ENCODE assay signal across 8 mouse cellular contexts in the genomic region with DNA sequence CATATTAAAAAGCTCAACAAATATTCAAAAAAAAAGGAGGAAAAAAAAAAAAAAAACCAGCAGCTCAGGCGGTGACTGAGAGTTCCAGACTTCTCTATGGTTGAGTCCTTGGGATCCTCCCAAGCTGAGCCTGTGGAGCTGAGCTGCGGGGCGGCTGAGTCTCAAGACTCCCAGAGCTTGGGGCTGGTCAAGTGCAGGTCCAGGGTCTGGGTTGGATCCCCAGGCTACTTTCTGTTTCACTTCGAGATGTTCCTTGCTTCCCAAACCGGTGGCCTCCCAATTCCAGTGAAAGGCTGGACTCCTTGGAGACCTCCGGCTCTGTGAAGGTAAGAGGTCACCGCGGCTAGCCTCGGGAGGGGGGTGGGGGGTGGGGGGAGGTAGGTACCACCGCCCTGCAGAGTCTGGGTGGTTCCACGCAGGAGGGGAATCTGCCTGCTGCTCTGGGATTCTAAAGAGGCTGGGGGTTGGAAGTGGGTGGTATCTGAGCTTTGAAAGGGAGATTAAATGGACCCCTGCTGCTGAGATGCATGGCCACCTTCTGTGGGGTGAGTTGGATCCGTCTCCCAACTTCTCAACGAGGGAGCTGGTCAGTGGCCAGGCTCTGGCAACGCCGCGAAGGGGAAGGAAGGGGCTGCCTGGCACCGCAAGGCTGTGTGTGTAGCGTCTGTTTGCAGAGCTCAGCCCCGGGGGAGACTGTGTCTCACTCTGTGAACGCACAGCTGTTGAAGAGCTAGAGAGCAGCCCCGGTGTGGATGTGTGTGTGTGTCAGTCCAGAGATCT.
A peak's percentile ranks its signal among the peaks of the same experiment; 100 is the strongest.
DNase-seq lines count a peak whose midpoint lies in the region; ATAC-seq and TF ChIP-seq lines count a peak whose summit lies in the region.

No protein-coding gene starts in this region.

- peak overlapping the region; percentile 33 for H3K4me3 ChIP-seq in forebrain, embryonic 15.5 days
- H3K4me3 ChIP-seq in liver, embryonic 16.5 days (ENCODE audit: low read depth, low read length): peak overlapping the region; percentile 41
- H3K4me3 ChIP-seq in neural tube, embryonic 13.5 days: peak overlapping the region; percentile 29
- H3K4me3 ChIP-seq in testis, adult 2 months (ENCODE audit: control insufficient read depth, low read depth, low read length): peak overlapping the region; percentile 74

- no peaks in the 10 kb centered on the region for H3K9me3 ChIP-seq in forebrain, embryonic 15.5 days
- no peaks in the 10 kb centered on the region for H3K9me3 ChIP-seq in liver, embryonic 16.5 days (replicated peaks; ENCODE audit: control insufficient read depth, low read length)
- H3K9me3 ChIP-seq in neural tube, embryonic 13.5 days: no peaks in the 10 kb centered on the region

- no peak for TF ChIP-seq POLR2A in testis, adult 2 months (IDR thresholded peaks at IDR 0.05; ENCODE audit: control insufficient read depth, low read depth, low read length)

- ATAC-seq in forebrain, embryonic 15.5 days (replicated peaks): peak; percentile 79; the same call in 1 of the 2 replicates
- ATAC-seq in liver, embryonic 16.5 days (ENCODE audit: low read depth): no peak
- ATAC-seq in neural tube, embryonic 13.5 days (ENCODE audit: low read depth): peak; percentile 79

- DNase-seq in 3T3-L1 (ENCODE audit: low read depth, low spot score): peak; percentile 82
- DNase-seq in cerebellum, adult 11-12 months: peak; percentile 34
- peak; percentile 37 for DNase-seq in heart, postnatal 25 days (ENCODE audit: low spot score)
- peak; percentile 65 for DNase-seq in layer of hippocampus, adult 11-12 months (ENCODE audit: low spot score)

- no peaks in the 10 kb centered on the region for H3K36me3 ChIP-seq in forebrain, embryonic 15.5 days
- H3K36me3 ChIP-seq in liver, embryonic 16.5 days (ENCODE audit: control insufficient read depth, insufficient read depth): no peaks in the 10 kb centered on the region
- H3K36me3 ChIP-seq in neural tube, embryonic 13.5 days: no peaks in the 10 kb centered on the region
- H3K36me3 ChIP-seq in testis, adult 2 months (ENCODE audit: control insufficient read depth, insufficient read depth, low read length): no peaks in the 10 kb centered on the region

- 2% methylated on average over 21 of the region's 21 CpGs for WGBS in forebrain, embryonic 15.5 days
- WGBS in liver, embryonic 16.5 days (ENCODE audit: insufficient replicate concordance): 5% methylated on average over 21 of the region's 21 CpGs
- WGBS in neural tube, embryonic 13.5 days: 6% methylated on average over 21 of the region's 21 CpGs

- intact Hi-C loops in heart, postnatal 25 days (cut with DNase I): no loop called here

- H3K27ac ChIP-seq in forebrain, embryonic 15.5 days (replicated peaks): no peak overlapping the region
- no peak overlapping the region for H3K27ac ChIP-seq in liver, embryonic 16.5 days (ENCODE audit: low read length)
- H3K27ac ChIP-seq in neural tube, embryonic 13.5 days (replicated peaks): no peak overlapping the region
- no peak overlapping the region for H3K27ac ChIP-seq in testis, adult 2 months (ENCODE audit: control insufficient read depth, insufficient read depth, low read depth, low read length)

- H3K27me3 ChIP-seq in forebrain, embryonic 15.5 days: no peaks in the 10 kb centered on the region
- no peaks in the 10 kb centered on the region for H3K27me3 ChIP-seq in liver, embryonic 16.5 days (ENCODE audit: control insufficient read depth, insufficient read depth, low read depth, low read length)
- no peaks in the 10 kb centered on the region for H3K27me3 ChIP-seq in neural tube, embryonic 13.5 days
- H3K27me3 ChIP-seq in testis, adult 2 months (ENCODE audit: control insufficient read depth, insufficient read depth, low read length): no peaks in the 10 kb centered on the region

- H3K9ac ChIP-seq in forebrain, embryonic 15.5 days (replicated peaks): peak overlapping the region; percentile 35; the same call in 1 of the 2 replicates
- peak overlapping the region; percentile 12; the same call in 1 of the 2 replicates for H3K9ac ChIP-seq in liver, embryonic 16.5 days (ENCODE audit: low read depth, low read length)
- H3K9ac ChIP-seq in neural tube, embryonic 13.5 days: peak overlapping the region; percentile 58

- H3K4me1 ChIP-seq in forebrain, embryonic 15.5 days: peaks cover 15% of the 10 kb centered on the region
- no peaks in the 10 kb centered on the region for H3K4me1 ChIP-seq in liver, embryonic 16.5 days (ENCODE audit: control insufficient read depth, low read depth, low read length)
- peaks cover 18% of the 10 kb centered on the region for H3K4me1 ChIP-seq in neural tube, embryonic 13.5 days (replicated peaks)
- H3K4me1 ChIP-seq in testis, adult 2 months (ENCODE audit: control insufficient read depth, insufficient read depth, low read length): peaks cover 6% of the 10 kb centered on the region

- no peak for TF ChIP-seq CTCF in testis, adult 2 months (IDR thresholded peaks at IDR 0.05; ENCODE audit: control insufficient read depth, insufficient read depth, insufficient replicate concordance, low read depth, low read length)

- H3K4me2 ChIP-seq in forebrain, embryonic 15.5 days (replicated peaks): peak overlapping the region; percentile 48
- H3K4me2 ChIP-seq in liver, embryonic 16.5 days (ENCODE audit: low read depth, low read length): peak overlapping the region; percentile 39
- peak overlapping the region; percentile 58 for H3K4me2 ChIP-seq in neural tube, embryonic 13.5 days
